Mouse (Mus musculus) layer of hippocampus, adult 9-11 months (tissue): ENCODE measurements around the gene Gm813.

Source experiments
- DNase-seq: peaks from one replicate; pipeline ENCODE4 v3.0.0; 2022

The Gm813 gene

DNA sequence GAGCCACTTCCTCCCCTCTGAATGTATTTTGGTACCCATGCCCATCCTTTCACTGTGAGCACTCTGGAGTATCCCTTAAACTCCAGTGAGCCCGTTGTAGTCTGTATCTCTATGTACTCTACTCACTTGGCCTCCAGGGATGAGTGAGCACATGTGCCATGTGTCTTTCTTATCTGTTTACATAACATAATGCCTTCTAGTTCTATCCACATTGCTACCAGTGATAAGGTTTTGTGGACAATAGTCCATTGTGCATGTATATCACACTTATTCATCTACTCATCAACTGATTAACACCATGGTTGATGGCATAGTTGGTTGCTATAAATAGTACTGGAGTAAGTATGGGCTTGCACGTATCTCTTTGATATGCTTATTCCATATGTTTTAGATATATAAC, 12.9 kb downstream of the Gm813 start:
- DNase-seq, result no peak

DNA sequence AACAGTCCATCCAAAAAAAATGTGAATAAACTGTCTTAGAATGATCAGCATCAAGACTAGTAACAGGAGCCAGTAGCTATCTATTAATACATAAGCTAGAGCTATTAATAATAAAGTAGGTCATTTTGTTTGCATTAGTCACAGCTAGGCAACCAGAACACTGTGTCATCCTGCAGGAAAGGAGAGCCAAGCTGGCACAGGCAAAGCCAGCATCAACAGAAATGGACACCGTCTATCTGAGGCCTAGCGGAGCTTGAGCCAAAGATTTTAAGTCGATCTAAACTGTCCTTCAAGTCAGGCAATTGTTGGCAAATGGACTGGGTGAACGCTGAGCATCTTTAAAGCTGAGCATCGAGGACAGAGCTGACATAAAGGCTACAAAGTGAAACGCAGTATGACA, 15.9 kb downstream of the Gm813 start:
- DNase-seq, result no peak

- no peak for DNase-seq
Observed at GRCm38 (mm10) chr16:58591299-58591698, 25.5 kb downstream of the Gm813 start.

GRCm38 (mm10) chr16:58589444-58589843, 27.3 kb downstream of the Gm813 start:
- no peak for DNase-seq

GRCm38 (mm10) chr16:58573949-58574722, 42.6 kb downstream of the Gm813 start:
- no peak for DNase-seq

DNA sequence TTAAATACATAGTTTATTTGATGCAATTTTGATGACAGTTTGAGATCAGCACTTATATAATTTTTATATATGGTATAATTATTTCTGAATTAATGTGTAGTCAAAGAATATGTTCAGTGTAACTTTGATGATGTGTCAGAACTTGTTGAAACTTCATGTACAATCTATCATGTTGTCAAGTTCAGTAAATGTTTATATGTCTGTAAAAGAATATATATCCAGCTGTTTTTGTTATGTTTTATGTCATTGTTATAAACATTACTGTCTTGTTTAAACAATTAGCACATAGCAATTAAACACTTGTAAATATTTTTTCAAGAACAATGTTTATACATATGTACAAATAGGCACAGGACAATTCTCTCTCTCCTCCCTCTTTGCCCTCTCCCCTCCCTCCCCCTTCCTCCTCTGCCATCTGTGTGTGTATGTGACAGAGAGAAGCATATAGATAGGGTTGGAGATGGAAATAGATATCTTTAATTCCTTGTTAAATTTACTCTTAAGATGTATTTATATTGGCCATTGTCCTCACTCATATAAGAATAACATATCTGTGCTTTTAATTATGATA, 46.0 kb downstream of the Gm813 start:
- no peak for DNase-seq
